Mouse (Mus musculus) lung, embryonic 14.5 days (tissue): ENCODE data around the gene Pbld1. TPM values are rescaled to one million over a fixed set of nuclear protein-coding genes. Genes with fewer than 3 reads are reported as not detected.
"Not testable (repeated sequence)": the region's sequence is repeated elsewhere in the genome, so short reads cannot be mapped to it uniquely, and the experiment has no call there.

ENCODE experiments used
- ATAC-seq: fragments of 200-750 bp; cut with Nextera tagmentation; 2 replicates; pipeline ENCODE4 v1.8.0; 2017; ENCODE audit warnings: mild to moderate bottlenecking, moderate TSS enrichment, moderate library complexity; ENCODE audit not compliant: insufficient read depth
- DNase-seq: peaks from one replicate; pipeline ENCODE4 v3.0.0-alpha.2; 2015
- H3K27ac ChIP-seq: fragments of 300-500 bp; sonication (generic); 2 replicates; pipeline ENCODE4 v1.5.1; 2014; ENCODE audit warnings: low read depth, mild to moderate bottlenecking, moderate library complexity
- H3K27me3 ChIP-seq: fragments of 300-500 bp; sonication (generic); 2 replicates; pipeline ENCODE4 v1.6.1; 2014; ENCODE audit warnings: low read length, control low read depth; ENCODE audit not compliant: insufficient read depth
- H3K36me3 ChIP-seq: fragments of 300-500 bp; sonication (generic); 2 replicates; pipeline ENCODE4 v1.6.1; 2014; ENCODE audit warnings: control low read depth; ENCODE audit not compliant: insufficient read depth
- H3K4me1 ChIP-seq: fragments of 300-500 bp; sonication (generic); 2 replicates; pipeline ENCODE4 v1.6.1; 2014; ENCODE audit warnings: antibody characterized with exemption, control low read depth; ENCODE audit not compliant: insufficient read depth
- H3K4me2 ChIP-seq: fragments of 300-500 bp; sonication (generic); 2 replicates; pipeline ENCODE4 v1.6.1; 2014; ENCODE audit warnings: mild to moderate bottlenecking
- H3K4me3 ChIP-seq: fragments of 300-500 bp; sonication (generic); 2 replicates; pipeline ENCODE4 v1.5.1; 2014; ENCODE audit warnings: low read depth, low read length
- H3K9ac ChIP-seq: fragments of 300-500 bp; sonication (generic); 2 replicates; pipeline ENCODE4 v1.6.1; 2014
- H3K9me3 ChIP-seq: fragments of 300-500 bp; sonication (generic); 2 replicates; pipeline ENCODE4 v1.6.1; 2016; ENCODE audit warnings: low read depth, low read length, control low read depth
- CTCF ChIP-seq: IDR thresholded peaks from 2 replicates; pipeline ENCODE4 v1.5.1; 2016; ENCODE audit warnings: antibody characterized with exemption, low read depth
- WGBS: fragments of 180-500 bp; shearing (Covaris S2); extraction: QIAGEN DNeasy Blood & Tissue Kit; methylation state at CpG from one replicate; pipeline ENCODE4 v1.1.7; 2014; 5-methylcytosine and 5-hydroxymethylcytosine counted together
- polyA plus RNA-seq: library from polyadenylated mRNA; unstranded; fragments of >200 nt; fragmentation: Nextera tagmentation; extraction: Ambion mirVana; gene quantifications from 2 replicates; pipeline ENCODE4 v1.2.1, GENCODE M21; 2014

Pbld1 gene
- polyA plus RNA-seq, 1 experiment from 2014 or later = 1.4 TPM

GRCm38 (mm10) chr10:63039867-63040628, 19.9 kb upstream of the Pbld1 start:
- H3K4me2 ChIP-seq = no peak overlapping the region
- H3K27me3 ChIP-seq = no peaks in the 10 kb centered on the region
- no peaks in the 10 kb centered on the region for H3K9me3 ChIP-seq
- H3K36me3 ChIP-seq = no peaks in the 10 kb centered on the region
- TF ChIP-seq CTCF = no peak
- no peak overlapping the region for H3K9ac ChIP-seq
- H3K27ac ChIP-seq = no peak overlapping the region
- DNase-seq (no peak), ATAC-seq (no peak)
- 70% methylated on average over 5 of the region's 5 CpGs for WGBS
- no peaks in the 10 kb centered on the region for H3K4me1 ChIP-seq
- no peak overlapping the region for H3K4me3 ChIP-seq

- DNase-seq (no peak), ATAC-seq (no peak)
- H3K27me3 ChIP-seq = no peaks in the 10 kb centered on the region
- no peak overlapping the region for H3K4me3 ChIP-seq
- H3K4me1 ChIP-seq = no peaks in the 10 kb centered on the region
- H3K36me3 ChIP-seq = no peaks in the 10 kb centered on the region
- H3K9ac ChIP-seq = no peak overlapping the region
- 54% methylated on average over 3 of the region's 3 CpGs for WGBS
- TF ChIP-seq CTCF = peak; percentile 43
- no peak overlapping the region for H3K4me2 ChIP-seq
- no peak overlapping the region for H3K27ac ChIP-seq
- no peaks in the 10 kb centered on the region for H3K9me3 ChIP-seq
Observed at GRCm38 (mm10) chr10:63043154-63043553, 16.8 kb upstream of the Pbld1 start.

- DNase-seq (no peak), ATAC-seq (no peak)
- no peak overlapping the region for H3K9ac ChIP-seq
- no peaks in the 10 kb centered on the region for H3K4me1 ChIP-seq
- no peak overlapping the region for H3K4me3 ChIP-seq
- TF ChIP-seq CTCF = no peak
- H3K4me2 ChIP-seq = no peak overlapping the region
- H3K9me3 ChIP-seq = no peaks in the 10 kb centered on the region
- 83% methylated on average over 8 of the region's 8 CpGs for WGBS
- no peaks in the 10 kb centered on the region for H3K36me3 ChIP-seq
- H3K27me3 ChIP-seq = no peaks in the 10 kb centered on the region
- no peak overlapping the region for H3K27ac ChIP-seq
Observed at GRCm38 (mm10) chr10:63047751-63048150, 12.2 kb upstream of the Pbld1 start.

GRCm38 (mm10) chr10:63049106-63049505, 10.9 kb upstream of the Pbld1 start:
- Histone ChIP-seq H3K27ac (no peak overlapping the region), H3K9ac (no peak overlapping the region), H3K9me3 (no peaks in the 10 kb centered on the region), H3K36me3 (no peaks in the 10 kb centered on the region), H3K27me3 (no peaks in the 10 kb centered on the region), H3K4me2 (no peak overlapping the region), H3K4me1 (no peaks in the 10 kb centered on the region), H3K4me3 (no peak overlapping the region)
- WGBS = 76% methylated on average over 2 of the region's 2 CpGs
- no peak for DNase-seq
- ATAC-seq = no peak
- no peak for TF ChIP-seq CTCF

- no peak overlapping the region for H3K4me2 ChIP-seq
- WGBS = 82% methylated on average over 7 of the region's 7 CpGs
- H3K4me1 ChIP-seq = no peaks in the 10 kb centered on the region
- DNase-seq (no peak), ATAC-seq (no peak)
- no peak overlapping the region for H3K9ac ChIP-seq
- no peak for TF ChIP-seq CTCF
- H3K9me3 ChIP-seq = no peaks in the 10 kb centered on the region
- no peak overlapping the region for H3K27ac ChIP-seq
- no peaks in the 10 kb centered on the region for H3K36me3 ChIP-seq
- H3K27me3 ChIP-seq = no peaks in the 10 kb centered on the region
- no peak overlapping the region for H3K4me3 ChIP-seq
Observed at GRCm38 (mm10) chr10:63051267-63051666, 8.7 kb upstream of the Pbld1 start.

GRCm38 (mm10) chr10:63052011-63052410, 8.0 kb upstream of the Pbld1 start:
- TF ChIP-seq CTCF = no peak
- Histone ChIP-seq H3K36me3 (no peaks in the 10 kb centered on the region), H3K9ac (no peak overlapping the region), H3K27ac (no peak overlapping the region), H3K27me3 (no peaks in the 10 kb centered on the region), H3K4me2 (no peak overlapping the region), H3K4me3 (no peak overlapping the region), H3K4me1 (no peaks in the 10 kb centered on the region), H3K9me3 (no peaks in the 10 kb centered on the region)
- ATAC-seq = no peak
- 76% methylated on average over 6 of the region's 6 CpGs for WGBS
- DNase-seq = no peak

GRCm38 (mm10) chr10:63053007-63053406, 7.0 kb upstream of the Pbld1 start:
- no peak for DNase-seq
- Histone ChIP-seq H3K27ac (no peak overlapping the region), H3K9ac (no peak overlapping the region), H3K4me1 (no peaks in the 10 kb centered on the region), H3K4me2 (no peak overlapping the region), H3K36me3 (no peaks in the 10 kb centered on the region), H3K27me3 (no peaks in the 10 kb centered on the region), H3K4me3 (no peak overlapping the region), H3K9me3 (no peaks in the 10 kb centered on the region)
- no peak for ATAC-seq
- WGBS = 52% methylated on average over 6 of the region's 6 CpGs
- no peak for TF ChIP-seq CTCF

- not testable (repeated sequence) for H3K27me3 ChIP-seq, H3K4me1 ChIP-seq, H3K4me3 ChIP-seq, H3K4me2 ChIP-seq, DNase-seq, H3K9me3 ChIP-seq, H3K9ac ChIP-seq, ATAC-seq, H3K27ac ChIP-seq, H3K36me3 ChIP-seq
- WGBS = 83% methylated on average over 6 of the region's 6 CpGs
Observed at GRCm38 (mm10) chr10:63054071-63054470, 5.9 kb upstream of the Pbld1 start.
